Mouse (Mus musculus) lung, postnatal 0 days (tissue): ENCODE results near the gene Ap4b1. TPM values are rescaled to one million over a fixed set of nuclear protein-coding genes. Genes with fewer than 3 reads are reported as not detected.
A peak's percentile ranks its signal among the peaks of the same experiment; 100 is the strongest.

Experiments
- ATAC-seq: fragments of 200-750 bp; cut with Nextera tagmentation; 2 replicates; pipeline ENCODE4 v1.8.0; 2017; ENCODE audit warnings: moderate library complexity
- DNase-seq: peaks from one replicate; pipeline ENCODE4 v3.0.0-alpha.2; 2016; ENCODE audit warnings: low spot score
- H3K27ac ChIP-seq: fragments of 300-500 bp; sonication (generic); 2 replicates; pipeline ENCODE4 v1.5.1; 2014; ENCODE audit warnings: antibody characterized with exemption, mild to moderate bottlenecking, low read length, mixed read lengths
- H3K27me3 ChIP-seq: fragments of 300-500 bp; sonication (generic); replicated peaks from 2 replicates; pipeline ENCODE4 v1.6.1; 2014; ENCODE audit warnings: low read length, mixed read lengths; ENCODE audit not compliant: insufficient read depth
- H3K36me3 ChIP-seq: fragments of 300-500 bp; sonication (generic); 2 replicates; pipeline ENCODE4 v1.6.1; 2014; ENCODE audit warnings: low read length, mixed read lengths; ENCODE audit not compliant: insufficient read depth
- H3K4me1 ChIP-seq: fragments of 300-500 bp; sonication (generic); 2 replicates; pipeline ENCODE4 v1.6.1; 2014; ENCODE audit warnings: antibody characterized with exemption, low read depth, low read length, mixed read lengths; ENCODE audit not compliant: insufficient read depth
- H3K4me2 ChIP-seq: fragments of 300-500 bp; sonication (generic); replicated peaks from 2 replicates; pipeline ENCODE4 v1.6.1; 2014; ENCODE audit warnings: low read depth, mild to moderate bottlenecking, low read length, moderate library complexity, mixed read lengths
- H3K4me3 ChIP-seq: fragments of 300-500 bp; sonication (generic); 2 replicates; pipeline ENCODE4 v1.5.1; 2014; ENCODE audit warnings: low read depth, low read length
- H3K9ac ChIP-seq: fragments of 300-500 bp; sonication (generic); replicated peaks from 2 replicates; pipeline ENCODE4 v1.6.1; 2014; ENCODE audit warnings: low read depth, mild to moderate bottlenecking
- H3K9me3 ChIP-seq: fragments of 300-500 bp; sonication (generic); 2 replicates; pipeline ENCODE4 v1.6.1; 2016; ENCODE audit warnings: low read length, mixed read lengths
- CTCF ChIP-seq: IDR thresholded peaks from 2 replicates; pipeline ENCODE4 v1.5.1; 2016; ENCODE audit warnings: antibody characterized with exemption, mild to moderate bottlenecking
- EP300 ChIP-seq: IDR thresholded peaks from 2 replicates; pipeline ENCODE4 v1.6.1; 2016; ENCODE audit warnings: antibody characterized with exemption, mild to moderate bottlenecking, control low read depth
- WGBS: fragments of 180-500 bp; shearing (Covaris S2); extraction: QIAGEN DNeasy Blood & Tissue Kit; methylation state at CpG from one replicate; pipeline ENCODE4 v1.1.7; 2014; 5-methylcytosine and 5-hydroxymethylcytosine counted together
- polyA plus RNA-seq: library from polyadenylated mRNA; unstranded; fragments of >200 nt; fragmentation: Nextera tagmentation; extraction: Ambion mirVana; gene quantifications from 2 replicates; pipeline ENCODE4 v1.2.1, GENCODE M21; 2015

The Ap4b1 gene
- 15.1 and 16.3 TPM in 2 replicates for polyA plus RNA-seq

DNA sequence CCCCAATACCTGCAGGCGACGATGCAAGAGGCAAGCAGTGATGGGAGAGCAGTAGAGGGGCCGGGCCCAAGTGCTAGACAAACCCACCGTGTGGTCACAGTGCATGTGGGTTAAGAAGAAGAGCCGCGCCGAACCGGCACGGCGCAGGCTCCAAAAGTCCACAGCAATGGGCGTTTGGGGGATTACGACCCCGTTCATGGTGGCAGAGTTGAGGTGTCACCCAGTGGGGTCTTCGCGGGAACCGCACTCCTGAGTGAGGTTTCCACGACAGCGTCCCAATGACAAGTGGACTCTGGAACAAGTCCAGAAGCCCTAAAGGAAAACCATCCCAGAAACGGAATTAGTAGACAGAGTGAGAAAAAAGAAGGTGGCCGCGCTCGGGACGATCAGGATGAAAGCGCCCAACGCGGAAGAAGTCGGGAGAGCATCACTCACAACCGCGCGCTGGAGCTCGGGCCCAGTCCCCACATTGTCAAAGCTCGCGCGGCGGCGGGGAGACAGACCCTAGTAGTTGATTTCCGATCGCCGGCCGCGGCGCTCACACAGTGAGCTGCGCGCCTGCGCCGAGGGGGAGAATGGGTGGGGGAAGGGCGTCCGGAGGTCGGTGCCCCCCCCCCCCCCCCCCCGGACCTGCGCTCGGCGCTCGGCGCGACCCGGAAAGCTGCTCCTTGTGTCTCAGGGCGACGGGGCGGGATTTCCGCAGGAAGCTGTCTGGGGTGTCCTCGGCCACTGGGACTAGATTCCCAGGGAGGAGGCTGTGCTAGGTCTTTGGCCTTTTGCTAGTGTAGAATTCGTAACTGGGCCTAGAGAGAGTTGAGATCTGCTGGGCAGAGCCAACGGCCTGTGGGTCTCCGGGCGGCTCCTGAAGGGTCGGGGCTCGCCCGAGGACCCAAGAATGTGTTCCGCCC lies at the start of gene Ap4b1, which contains the start of the genes Dclre1b and Gm43064:
Ap4b1 (plus strand) TSS at position 630 of the 908 bp plus-strand sequence.
Dclre1b (minus strand) TSS at position 554 of the 908 bp plus-strand sequence.
Gm43064 (plus strand) TSS at position 683 of the 908 bp plus-strand sequence.
- no peaks in the 10 kb centered on the region for H3K9me3 ChIP-seq
- no peaks in the 10 kb centered on the region for H3K27me3 ChIP-seq
- H3K36me3 ChIP-seq: peaks cover 4% of the 10 kb centered on the region; the same call in 1 of the 2 replicates
- H3K9ac ChIP-seq: peak within 1 kb of the TSS; percentile 91
- H3K4me3 ChIP-seq: peak within 1 kb of the TSS; percentile 72
- ATAC-seq: peak; percentile 96
- peak within 1 kb of the TSS; percentile 99 for H3K27ac ChIP-seq
- DNase-seq: peak; percentile 96
- WGBS: under 1% methylated on average over 55 of the region's 70 CpGs
- H3K4me2 ChIP-seq: peak within 1 kb of the TSS; percentile 75
- peaks cover 7% of the 10 kb centered on the region; the same call in 1 of the 2 replicates for H3K4me1 ChIP-seq
- TF ChIP-seq EP300: no peak
- TF ChIP-seq CTCF: 0 out of 2 replicates have a peak, but pooled peaks have one; percentile 1

DNA sequence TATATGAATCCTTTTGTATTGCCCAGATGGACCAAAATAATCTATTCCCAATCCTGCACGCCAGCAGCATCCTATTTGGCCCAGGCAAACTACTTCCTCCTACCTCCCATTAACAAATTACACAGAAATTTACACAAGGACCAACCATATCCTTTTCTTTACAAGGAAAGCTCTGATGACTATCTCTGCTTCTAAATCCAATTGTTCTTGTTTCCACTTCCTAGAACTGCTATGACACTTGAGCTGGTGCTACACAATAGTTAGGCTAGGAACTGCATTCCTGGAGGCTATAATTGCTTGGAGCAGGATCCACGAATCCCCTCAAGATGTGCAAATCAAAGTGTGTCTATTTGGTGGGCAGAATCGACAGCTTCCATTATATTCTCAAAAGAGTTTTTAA lies 42.5 kb upstream of the Ap4b1 start:
- Histone ChIP-seq H3K36me3 (peaks cover 26% of the 10 kb centered on the region), H3K27ac (no peak overlapping the region), H3K4me1 (peaks cover 12% of the 10 kb centered on the region), H3K9ac (no peak overlapping the region), H3K27me3 (no peaks in the 10 kb centered on the region), H3K9me3 (no peaks in the 10 kb centered on the region), H3K4me2 (no peak overlapping the region), H3K4me3 (no peak overlapping the region)
- WGBS: 71% methylated on average over 3 of the region's 3 CpGs
- ATAC-seq (peak; percentile 52), DNase-seq (peak; percentile 57)
- TF ChIP-seq CTCF (no peak), EP300 (peak; percentile 81)

DNA sequence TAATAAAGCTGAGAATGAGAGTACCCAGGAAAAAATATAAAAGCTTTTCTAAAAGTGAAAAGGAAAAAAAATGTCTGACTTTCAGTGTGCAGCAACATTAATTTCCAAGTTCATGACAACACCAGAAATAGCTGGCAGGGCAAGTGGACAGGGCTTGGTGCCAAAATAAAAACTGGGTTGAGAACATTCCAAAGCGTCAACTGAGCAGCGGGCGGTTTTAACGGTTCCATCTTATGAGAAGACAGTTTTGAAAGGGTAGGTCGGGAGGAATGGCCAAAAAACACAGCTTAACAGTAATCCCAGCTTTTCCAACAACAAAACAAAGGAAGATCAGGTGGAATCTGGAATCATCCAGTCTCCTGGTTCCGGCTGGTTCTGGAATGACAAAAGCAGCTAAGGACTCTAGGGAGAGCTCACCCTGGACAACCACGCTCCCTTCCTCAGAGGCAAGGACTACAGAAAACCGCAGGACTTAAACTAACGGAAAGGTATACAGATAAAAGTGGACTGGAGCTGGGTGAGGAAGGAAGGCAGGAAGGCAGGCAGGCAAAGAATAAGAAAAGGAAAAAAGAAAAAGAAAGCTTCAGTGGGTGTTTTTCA lies 37.7 kb upstream of the Ap4b1 start:
- peak; percentile 83 for DNase-seq
- H3K4me1 ChIP-seq: peaks cover 32% of the 10 kb centered on the region
- 0 out of 2 replicates have a peak overlapping the region, but pooled peaks have one; percentile 3 for H3K4me3 ChIP-seq
- H3K27ac ChIP-seq: peak overlapping the region; percentile 63
- no peaks in the 10 kb centered on the region for H3K9me3 ChIP-seq
- WGBS: 26% methylated on average over 9 of the region's 9 CpGs
- H3K27me3 ChIP-seq: no peaks in the 10 kb centered on the region
- peak overlapping the region; percentile 39 for H3K4me2 ChIP-seq
- no peak overlapping the region for H3K9ac ChIP-seq
- peaks cover 3% of the 10 kb centered on the region; the same call in 1 of the 2 replicates for H3K36me3 ChIP-seq
- TF ChIP-seq CTCF: no peak
- TF ChIP-seq EP300: peak; percentile 14; the same call in 1 of the 2 replicates
- ATAC-seq: peak; percentile 74

DNA sequence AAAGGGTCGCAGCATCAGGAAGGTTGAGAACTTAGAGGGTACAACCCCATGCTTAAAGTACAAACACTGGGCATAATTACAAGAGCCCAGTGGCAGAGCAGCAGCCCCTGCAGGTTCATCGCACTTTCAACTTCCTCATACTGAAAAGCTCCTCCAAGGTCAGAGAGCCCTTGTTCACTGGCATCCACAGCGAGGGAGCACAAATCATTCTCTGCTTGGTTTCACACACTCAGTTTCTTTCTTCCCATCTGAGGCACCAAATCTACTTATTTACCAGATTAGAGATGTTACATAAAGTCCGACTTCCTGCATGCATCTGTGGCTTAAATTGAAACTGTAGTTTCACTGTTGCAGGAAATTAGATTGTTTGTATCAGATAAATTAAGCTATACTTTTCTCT lies 36.5 kb upstream of the Ap4b1 start:
- Histone ChIP-seq H3K4me3 (no peak overlapping the region), H3K9ac (no peak overlapping the region), H3K9me3 (no peaks in the 10 kb centered on the region), H3K4me2 (no peak overlapping the region), H3K36me3 (peaks cover 13% of the 10 kb centered on the region), H3K27ac (peak overlapping the region; percentile 22; the same call in 1 of the 2 replicates), H3K27me3 (no peaks in the 10 kb centered on the region), H3K4me1 (peaks cover 32% of the 10 kb centered on the region)
- ATAC-seq (no peak), DNase-seq (no peak)
- WGBS: 56% methylated on average over 4 of the region's 4 CpGs
- TF ChIP-seq EP300 (no peak), CTCF (no peak)

- H3K9me3 ChIP-seq: no peaks in the 10 kb centered on the region
- H3K36me3 ChIP-seq: peaks cover 17% of the 10 kb centered on the region
- H3K4me2 ChIP-seq: no peak overlapping the region
- no peak overlapping the region for H3K4me3 ChIP-seq
- peak overlapping the region; percentile 22 for H3K27ac ChIP-seq
- DNase-seq: no peak
- no peaks in the 10 kb centered on the region for H3K27me3 ChIP-seq
- H3K9ac ChIP-seq: no peak overlapping the region
- TF ChIP-seq CTCF: no peak
- TF ChIP-seq EP300: no peak
- WGBS: 61% methylated on average over 3 of the region's 3 CpGs
- no peak for ATAC-seq
- peaks cover 32% of the 10 kb centered on the region for H3K4me1 ChIP-seq
Measured at GRCm38 (mm10) chr3:103773508-103773907, 35.8 kb upstream of the Ap4b1 start.

DNA sequence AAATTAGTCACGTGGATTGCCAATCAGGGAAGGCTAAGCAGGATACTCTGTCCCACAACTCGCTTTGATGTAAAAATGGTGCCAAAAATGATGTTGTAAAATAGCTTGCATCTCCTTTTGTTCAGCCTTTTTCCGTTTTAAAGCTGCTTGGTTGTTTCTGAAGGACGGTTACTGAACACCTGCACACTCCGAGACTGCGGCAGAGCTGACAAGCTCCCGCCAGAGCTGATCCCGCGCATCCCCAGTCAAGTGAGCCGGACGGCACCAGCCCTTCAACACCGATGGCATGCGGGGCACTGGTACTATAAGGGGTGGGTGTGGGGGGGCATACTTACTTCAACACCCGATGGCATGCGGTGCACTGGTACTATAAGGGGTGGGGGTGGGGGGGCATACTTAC lies 35.3 kb upstream of the Ap4b1 start:
- no peak overlapping the region for H3K4me3 ChIP-seq
- peaks cover 17% of the 10 kb centered on the region for H3K36me3 ChIP-seq
- H3K9ac ChIP-seq: no peak overlapping the region
- TF ChIP-seq EP300 (no peak), CTCF (no peak)
- peaks cover 32% of the 10 kb centered on the region for H3K4me1 ChIP-seq
- DNase-seq (no peak), ATAC-seq (no peak)
- H3K27me3 ChIP-seq: no peaks in the 10 kb centered on the region
- no peaks in the 10 kb centered on the region for H3K9me3 ChIP-seq
- WGBS: 78% methylated on average over 15 of the region's 15 CpGs
- no peak overlapping the region for H3K4me2 ChIP-seq
- H3K27ac ChIP-seq: no peak overlapping the region
